Mouse (Mus musculus): Measurements from ENCODE around the gene Prdx5.

GRCm38 (mm10) chr19:6955424-6955823 lies 45.5 kb upstream of the Prdx5 start:
- TF ChIP-seq MAFK (IDR thresholded peaks at IDR 0.05; ENCODE audit: insufficient read depth, low read depth, low read length) (no peak), ZNF384 (IDR thresholded peaks at IDR 0.05; ENCODE audit: low read depth, low read length) (no peak)
